Mouse (Mus musculus) liver, embryonic 11.5 days (tissue): ENCODE measurements around the gene Tmprss11g. TPM values are rescaled to one million over a fixed set of nuclear protein-coding genes. Genes with fewer than 3 reads are reported as not detected.

Experiments used
- ATAC-seq: fragments of 200-750 bp; cut with Nextera tagmentation; replicated peaks from 2 replicates; pipeline ENCODE4 v1.8.0; 2017; ENCODE audit warnings: moderate number of reproducible peaks, mild to moderate bottlenecking, moderate TSS enrichment, moderate library complexity; ENCODE audit not compliant: low FRiP score
- DNase-seq: peaks from one replicate; pipeline ENCODE4 v3.0.0-alpha.2; 2017; ENCODE audit warnings: low spot score
- H3K27ac ChIP-seq: fragments of 300-500 bp; sonication (generic); 2 replicates; pipeline ENCODE4 v1.5.1; 2014; ENCODE audit warnings: mild to moderate bottlenecking, low read depth, low read length, control low read depth
- H3K27me3 ChIP-seq: fragments of 300-500 bp; sonication (generic); replicated peaks from 2 replicates; pipeline ENCODE4 v1.6.1; 2014; ENCODE audit warnings: low read length, mixed read lengths; ENCODE audit not compliant: control insufficient read depth, insufficient read depth
- H3K36me3 ChIP-seq: fragments of 300-500 bp; sonication (generic); 2 replicates; pipeline ENCODE4 v1.6.1; 2014; ENCODE audit warnings: mild to moderate bottlenecking, low read length, moderate library complexity, mixed read lengths; ENCODE audit not compliant: control insufficient read depth, insufficient read depth
- H3K4me1 ChIP-seq: fragments of 300-500 bp; sonication (generic); replicated peaks from 2 replicates; pipeline ENCODE4 v1.6.1; 2014; ENCODE audit warnings: low read length, mixed read lengths; ENCODE audit not compliant: control insufficient read depth, insufficient read depth
- H3K4me2 ChIP-seq: fragments of 300-500 bp; sonication (generic); 2 replicates; pipeline ENCODE4 v1.6.1; 2014; ENCODE audit warnings: mild to moderate bottlenecking, control low read depth, moderate library complexity
- H3K4me3 ChIP-seq: fragments of 300-500 bp; sonication (generic); 2 replicates; pipeline ENCODE4 v1.5.1; 2014; ENCODE audit warnings: low read depth, low read length, control low read depth
- H3K9ac ChIP-seq: fragments of 300-500 bp; sonication (generic); 2 replicates; pipeline ENCODE4 v1.6.1; 2014; ENCODE audit warnings: low read depth, low read length, control low read depth
- H3K9me3 ChIP-seq: fragments of 300-500 bp; sonication (generic); 2 replicates; pipeline ENCODE4 v1.6.1; 2016; ENCODE audit warnings: low read length, inconsistent platforms, mixed read lengths; ENCODE audit not compliant: control insufficient read depth
- WGBS: fragments of 180-500 bp; shearing (Covaris S2); extraction: QIAGEN DNeasy Blood & Tissue Kit; methylation state at CpG from one replicate; pipeline ENCODE4 v1.1.7; 2014; 5-methylcytosine and 5-hydroxymethylcytosine counted together
- polyA plus RNA-seq: library from polyadenylated mRNA; unstranded; fragments of >200 nt; fragmentation: Nextera tagmentation; extraction: Ambion mirVana; gene quantifications from 2 replicates; pipeline ENCODE4 v1.2.1, GENCODE M21; 2014

The Tmprss11g gene
- polyA plus RNA-seq, 1 experiment from 2014 or later, result not detected

DNA sequence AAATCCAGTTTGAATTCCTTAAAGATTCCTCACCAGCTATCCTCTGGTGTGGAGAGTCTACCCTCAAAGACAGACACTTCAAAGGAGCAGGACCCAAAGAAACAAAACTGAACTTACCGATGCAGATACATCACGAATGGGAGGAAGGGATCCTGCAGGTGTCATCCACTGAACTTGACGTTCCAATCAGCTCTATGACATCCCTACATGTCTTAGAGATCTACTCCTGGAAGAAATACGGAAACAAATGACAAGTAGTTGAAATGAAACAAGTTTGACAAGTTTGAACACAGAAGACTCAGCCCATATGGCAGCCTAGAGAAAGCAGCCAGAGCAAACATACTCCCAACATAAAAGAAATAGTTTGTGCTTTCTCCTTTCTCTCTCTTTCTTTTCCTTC, 49.5 kb downstream of the Tmprss11g start, which contains the start of gene Tmprss11a:
Gene Tmprss11a (minus strand): TSS at position 101 of the 400 bp plus-strand sequence.
- 68% methylated on average over 4 of the region's 4 CpGs for WGBS
- no peaks in the 10 kb centered on the region for H3K9me3 ChIP-seq
- no peaks in the 10 kb centered on the region for H3K4me1 ChIP-seq
- no peaks in the 10 kb centered on the region for H3K36me3 ChIP-seq
- H3K4me3 ChIP-seq, result no peak within 1 kb of the TSS
- no peak within 1 kb of the TSS for H3K4me2 ChIP-seq
- no peak within 1 kb of the TSS for H3K9ac ChIP-seq
- no peak for ATAC-seq
- H3K27me3 ChIP-seq, result no peaks in the 10 kb centered on the region
- no peak for DNase-seq
- H3K27ac ChIP-seq, result no peak within 1 kb of the TSS

DNA sequence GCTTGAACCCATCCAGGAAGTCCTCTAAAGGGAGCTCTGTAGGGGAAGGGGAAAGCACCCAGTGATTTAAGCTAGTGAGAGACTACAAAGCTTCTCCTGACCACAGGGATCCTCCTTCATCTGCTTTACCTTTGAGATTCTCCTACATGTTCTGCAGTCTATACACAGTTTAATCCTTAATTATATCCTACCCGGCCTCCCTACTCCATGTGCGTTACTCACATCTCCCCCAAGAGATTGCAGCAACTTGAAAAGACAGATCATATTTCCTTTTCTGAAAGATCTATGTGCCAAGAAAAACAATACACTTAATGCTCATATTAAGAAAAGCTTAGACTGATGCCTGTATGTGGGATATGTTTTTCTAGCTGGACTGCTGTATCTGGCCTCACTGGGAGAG, 79.1 kb downstream of the Tmprss11g start:
- Histone ChIP-seq H3K36me3 (no peaks in the 10 kb centered on the region), H3K27me3 (no peaks in the 10 kb centered on the region), H3K4me2 (no peak overlapping the region), H3K9me3 (no peaks in the 10 kb centered on the region), H3K27ac (no peak overlapping the region), H3K4me3 (no peak overlapping the region), H3K4me1 (no peaks in the 10 kb centered on the region), H3K9ac (no peak overlapping the region)
- 80% methylated on average over 2 of the region's 2 CpGs for WGBS
- DNase-seq (no peak), ATAC-seq (no peak)

DNA sequence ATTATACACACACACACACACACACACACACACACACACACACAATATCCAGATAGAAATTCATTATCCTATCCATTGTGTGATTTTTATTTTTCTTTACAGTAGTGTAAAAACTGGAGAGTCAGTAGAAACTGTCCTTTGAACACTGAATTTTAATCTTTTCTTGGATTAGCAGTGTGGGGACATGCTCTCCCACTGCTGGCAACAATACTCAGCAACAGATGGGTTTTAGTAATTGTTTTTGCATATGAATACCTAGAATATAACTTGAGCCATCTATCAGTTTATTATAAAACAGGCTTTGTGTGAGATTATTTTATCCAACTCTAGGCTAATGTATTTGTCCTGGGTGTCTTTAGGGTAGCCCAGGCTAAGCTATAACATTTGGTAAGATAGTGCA, 79.9 kb downstream of the Tmprss11g start:
- Histone ChIP-seq H3K27ac (no peak overlapping the region), H3K9ac (no peak overlapping the region), H3K36me3 (no peaks in the 10 kb centered on the region), H3K27me3 (no peaks in the 10 kb centered on the region), H3K4me1 (no peaks in the 10 kb centered on the region), H3K4me2 (no peak overlapping the region), H3K9me3 (no peaks in the 10 kb centered on the region), H3K4me3 (no peak overlapping the region)
- DNase-seq, result no peak
- no peak for ATAC-seq

Other genes with a start within 250 kb of the Tmprss11g start
- gene Tmprss11c, start 229.3 kb downstream of the Tmprss11g start, polyA plus RNA-seq, result not detected in 2 replicates
- gene Tmprss11d, start 145.2 kb downstream of the Tmprss11g start, polyA plus RNA-seq, result not detected in 2 replicates
- gene Tmprss11a, start 49.6 kb downstream of the Tmprss11g start, polyA plus RNA-seq, result not detected in 2 replicates
- gene Tmprss11f, start 113.8 kb upstream of the Tmprss11g start, polyA plus RNA-seq, result not detected in 2 replicates
- gene Tmprss11b, start 157.8 kb upstream of the Tmprss11g start, polyA plus RNA-seq, result not detected in 2 replicates
- not detected in 2 replicates for gene Tmprss11e, start 227.2 kb upstream of the Tmprss11g start, polyA plus RNA-seq